Mouse (Mus musculus): ENCODE data around the gene Nphs2.

Nphs2 gene

GRCm38 (mm10) chr1:156352466-156352865, 41.9 kb downstream of the Nphs2 start:
- DNase-seq (ENCODE audit: low read depth in 1 of 2, low spot score in 2 of 2) = no peak

GRCm38 (mm10) chr1:156365740-156366139, 55.2 kb downstream of the Nphs2 start, which contains the start of gene Gm2000:
Gene Gm2000, plus strand, starts transcription at chr1:156366040.
- DNase-seq (ENCODE audit: low read depth in 1 of 2, low spot score in 2 of 2) = no peak
